Mouse (Mus musculus): ENCODE measurements around the gene Cnmd.

DNA sequence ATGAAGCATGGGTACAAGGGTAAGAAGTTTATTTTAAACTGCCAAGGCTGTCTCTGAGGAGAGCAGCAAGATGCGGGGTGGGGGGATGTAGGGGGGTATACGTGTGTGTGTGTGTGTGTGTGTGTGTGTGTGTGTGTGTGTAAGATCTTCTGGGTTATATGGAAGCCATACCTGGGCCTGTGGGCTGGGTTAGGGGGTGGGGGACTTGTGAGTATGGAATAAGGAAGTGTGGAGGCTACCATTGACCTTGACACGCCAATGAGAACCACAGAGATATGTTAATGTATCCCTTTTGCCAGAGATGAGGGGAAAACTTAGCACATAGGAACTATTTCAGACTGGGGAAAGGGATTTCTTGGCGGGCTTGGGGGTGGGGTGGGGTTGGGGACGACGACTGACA lies 72.6 kb downstream of the Cnmd start:
- TF ChIP-seq CTCF (IDR thresholded peaks at IDR 0.05; ENCODE audit: extremely low read depth, insufficient read depth, insufficient read length, insufficient replicate concordance) (no peak), POLR2A (IDR thresholded peaks at IDR 0.05; ENCODE audit: low read depth, low read length) (no peak)
